Mouse (Mus musculus): ENCODE data around the gene Kctd7. TPM values are rescaled to one million over a fixed set of nuclear protein-coding genes. Genes with fewer than 3 reads are reported as not detected.
A peak's percentile ranks its signal among the peaks of the same experiment; 100 is the strongest.

The Kctd7 gene
- total RNA-seq, 1 experiment: 1.2 TPM

GRCm38 (mm10) chr5:130136597-130136996 lies 8.1 kb upstream of the Kctd7 start:
- no peak overlapping the region for H3K4me3 ChIP-seq (ENCODE audit: insufficient read depth in 1 of 2, low read depth in 1 of 2, low read length in 2 of 2, poor library complexity in 1 of 2, severe bottlenecking in 1 of 2)
- DNase-seq (ENCODE audit: low read depth, low spot score): no peak
- TF ChIP-seq HCFC1 (IDR thresholded peaks at IDR 0.05; ENCODE audit: borderline replicate concordance, insufficient read depth, low read length): no peak
- TF ChIP-seq ZC3H11A (IDR thresholded peaks at IDR 0.05; ENCODE audit: borderline replicate concordance, low read depth, low read length): no peak
- no peak for TF ChIP-seq MAFK (IDR thresholded peaks at IDR 0.05; ENCODE audit: insufficient read depth, low read depth, low read length)
- no peak for TF ChIP-seq CHD2 (IDR thresholded peaks at IDR 0.05; ENCODE audit: low read depth, low read length)
- TF ChIP-seq ZNF384 (IDR thresholded peaks at IDR 0.05; ENCODE audit: low read depth, low read length): no peak
- H3K27ac ChIP-seq (ENCODE audit: insufficient read depth, low read depth, low read length, poor library complexity, severe bottlenecking): no peak overlapping the region
- no peak overlapping the region for H3K9ac ChIP-seq (ENCODE audit: insufficient read depth, low read depth, low read length, poor library complexity, severe bottlenecking)
- 0 out of 2 replicates have a peak, but pooled peaks cover 2% of the 10 kb centered on the region for H3K36me3 ChIP-seq (ENCODE audit: control insufficient read depth, insufficient read depth, low read length, poor library complexity, severe bottlenecking)
- H3K9me3 ChIP-seq (ENCODE audit: control insufficient read depth, insufficient read depth, low read depth, low read length): no peaks in the 10 kb centered on the region
- in situ Hi-C loops (cut with MboI; ENCODE audit: low sequenced_read_pairs in 2 of 2, unreplicated experiment in 2 of 2): no loop called here
- H3K4me1 ChIP-seq (ENCODE audit: control insufficient read depth in 2 of 2, insufficient read depth in 2 of 2, low read length in 2 of 2, poor library complexity in 1 of 2): peaks cover 0 to 2% of the 10 kb centered on the region in 2 experiments; a peak in 1 of 4 replicates

GRCm38 (mm10) chr5:130139393-130139792 lies 5.3 kb upstream of the Kctd7 start:
- TF ChIP-seq ZC3H11A (IDR thresholded peaks at IDR 0.05; ENCODE audit: borderline replicate concordance, low read depth, low read length): peak; percentile 17; the same call in 1 of the 2 replicates
- TF ChIP-seq HCFC1 (IDR thresholded peaks at IDR 0.05; ENCODE audit: borderline replicate concordance, insufficient read depth, low read length): no peak
- DNase-seq (ENCODE audit: low read depth, low spot score): peak; percentile 42
- H3K27ac ChIP-seq (ENCODE audit: insufficient read depth, low read depth, low read length, poor library complexity, severe bottlenecking): no peak overlapping the region

GRCm38 (mm10) chr5:130141138-130141537 lies 3.5 kb upstream of the Kctd7 start:
- H3K4me3 ChIP-seq (ENCODE audit: insufficient read depth in 1 of 2, low read depth in 1 of 2, low read length in 2 of 2, poor library complexity in 1 of 2, severe bottlenecking in 1 of 2): no peak overlapping the region

More at GRCm38 (mm10) chr5:130139393-130139792, 5.3 kb upstream of the Kctd7 start:
- Histone ChIP-seq H3K4me1 (ENCODE audit: control insufficient read depth in 2 of 2, insufficient read depth in 2 of 2, low read length in 2 of 2, poor library complexity in 1 of 2) (peaks cover 0 to 2% of the 10 kb centered on the region in 2 experiments; a peak in 1 of 4 replicates), H3K4me3 (ENCODE audit: insufficient read depth in 1 of 2, low read depth in 1 of 2, low read length in 2 of 2, poor library complexity in 1 of 2, severe bottlenecking in 1 of 2) (no peak overlapping the region), H3K9ac (ENCODE audit: insufficient read depth, low read depth, low read length, poor library complexity, severe bottlenecking) (no peak overlapping the region), H3K9me3 (ENCODE audit: control insufficient read depth, insufficient read depth, low read depth, low read length) (no peaks in the 10 kb centered on the region), H3K36me3 (ENCODE audit: control insufficient read depth, insufficient read depth, low read length, poor library complexity, severe bottlenecking) (0 out of 2 replicates have a peak, but pooled peaks cover 2% of the 10 kb centered on the region)
- in situ Hi-C loops (cut with MboI; ENCODE audit: low sequenced_read_pairs in 2 of 2, unreplicated experiment in 2 of 2): no loop called here

GRCm38 (mm10) chr5:130142041-130142440 lies 2.6 kb upstream of the Kctd7 start:
- TF ChIP-seq CHD2 (IDR thresholded peaks at IDR 0.05; ENCODE audit: low read depth, low read length) (no peak), MAFK (IDR thresholded peaks at IDR 0.05; ENCODE audit: insufficient read depth, low read depth, low read length) (no peak), HCFC1 (IDR thresholded peaks at IDR 0.05; ENCODE audit: borderline replicate concordance, insufficient read depth, low read length) (no peak), ZC3H11A (IDR thresholded peaks at IDR 0.05; ENCODE audit: borderline replicate concordance, low read depth, low read length) (no peak), ZNF384 (IDR thresholded peaks at IDR 0.05; ENCODE audit: low read depth, low read length) (no peak)
- DNase-seq (ENCODE audit: low read depth, low spot score): no peak
- H3K9me3 ChIP-seq (ENCODE audit: control insufficient read depth, insufficient read depth, low read depth, low read length): no peaks in the 10 kb centered on the region
- H3K27ac ChIP-seq (ENCODE audit: insufficient read depth, low read depth, low read length, poor library complexity, severe bottlenecking): no peak overlapping the region
- in situ Hi-C loops (cut with MboI; ENCODE audit: low sequenced_read_pairs in 2 of 2, unreplicated experiment in 2 of 2): no loop called here
- no peaks in the 10 kb centered on the region; a peak in 1 of 4 replicates for H3K4me1 ChIP-seq (ENCODE audit: control insufficient read depth in 2 of 2, insufficient read depth in 2 of 2, low read length in 2 of 2, poor library complexity in 1 of 2)
- no peak overlapping the region for H3K4me3 ChIP-seq (ENCODE audit: insufficient read depth in 1 of 2, low read depth in 1 of 2, low read length in 2 of 2, poor library complexity in 1 of 2, severe bottlenecking in 1 of 2)
- H3K9ac ChIP-seq (ENCODE audit: insufficient read depth, low read depth, low read length, poor library complexity, severe bottlenecking): no peak overlapping the region
- 0 out of 2 replicates have a peak, but pooled peaks cover 2% of the 10 kb centered on the region for H3K36me3 ChIP-seq (ENCODE audit: control insufficient read depth, insufficient read depth, low read length, poor library complexity, severe bottlenecking)

More at GRCm38 (mm10) chr5:130141138-130141537, 3.5 kb upstream of the Kctd7 start:
- Histone ChIP-seq H3K36me3 (ENCODE audit: control insufficient read depth, insufficient read depth, low read length, poor library complexity, severe bottlenecking) (0 out of 2 replicates have a peak, but pooled peaks cover 2% of the 10 kb centered on the region), H3K9ac (ENCODE audit: insufficient read depth, low read depth, low read length, poor library complexity, severe bottlenecking) (no peak overlapping the region), H3K4me1 (ENCODE audit: control insufficient read depth in 2 of 2, insufficient read depth in 2 of 2, low read length in 2 of 2, poor library complexity in 1 of 2) (no peaks in the 10 kb centered on the region; a peak in 1 of 4 replicates), H3K9me3 (ENCODE audit: control insufficient read depth, insufficient read depth, low read depth, low read length) (no peaks in the 10 kb centered on the region), H3K27ac (ENCODE audit: insufficient read depth, low read depth, low read length, poor library complexity, severe bottlenecking) (no peak overlapping the region)
- TF ChIP-seq MAFK (IDR thresholded peaks at IDR 0.05; ENCODE audit: insufficient read depth, low read depth, low read length) (no peak), HCFC1 (IDR thresholded peaks at IDR 0.05; ENCODE audit: borderline replicate concordance, insufficient read depth, low read length) (no peak), CHD2 (IDR thresholded peaks at IDR 0.05; ENCODE audit: low read depth, low read length) (no peak), ZNF384 (IDR thresholded peaks at IDR 0.05; ENCODE audit: low read depth, low read length) (no peak), ZC3H11A (IDR thresholded peaks at IDR 0.05; ENCODE audit: borderline replicate concordance, low read depth, low read length) (no peak)
- in situ Hi-C loops (cut with MboI; ENCODE audit: low sequenced_read_pairs in 2 of 2, unreplicated experiment in 2 of 2): no loop called here
- no peak for DNase-seq (ENCODE audit: low read depth, low spot score)

- TF ChIP-seq HCFC1 (IDR thresholded peaks at IDR 0.05; ENCODE audit: borderline replicate concordance, insufficient read depth, low read length): no peak
- no peak for TF ChIP-seq CHD2 (IDR thresholded peaks at IDR 0.05; ENCODE audit: low read depth, low read length)
- TF ChIP-seq ZNF384 (IDR thresholded peaks at IDR 0.05; ENCODE audit: low read depth, low read length): no peak
- no peak for TF ChIP-seq ZC3H11A (IDR thresholded peaks at IDR 0.05; ENCODE audit: borderline replicate concordance, low read depth, low read length)
- no peak for TF ChIP-seq MAFK (IDR thresholded peaks at IDR 0.05; ENCODE audit: insufficient read depth, low read depth, low read length)
- in situ Hi-C loops (cut with MboI; ENCODE audit: low sequenced_read_pairs in 2 of 2, unreplicated experiment in 2 of 2): no loop called here
- H3K36me3 ChIP-seq (ENCODE audit: control insufficient read depth, insufficient read depth, low read length, poor library complexity, severe bottlenecking): no peaks in the 10 kb centered on the region
- H3K9ac ChIP-seq (ENCODE audit: insufficient read depth, low read depth, low read length, poor library complexity, severe bottlenecking): no peak overlapping the region
- no peaks in the 10 kb centered on the region for H3K9me3 ChIP-seq (ENCODE audit: control insufficient read depth, insufficient read depth, low read depth, low read length)
- H3K4me1 ChIP-seq (ENCODE audit: control insufficient read depth in 2 of 2, insufficient read depth in 2 of 2, low read length in 2 of 2, poor library complexity in 1 of 2): no peaks in the 10 kb centered on the region; a peak in 1 of 4 replicates
- H3K4me3 ChIP-seq (ENCODE audit: insufficient read depth in 1 of 2, low read depth in 1 of 2, low read length in 2 of 2, poor library complexity in 1 of 2, severe bottlenecking in 1 of 2): no peak overlapping the region
- no peak overlapping the region for H3K27ac ChIP-seq (ENCODE audit: insufficient read depth, low read depth, low read length, poor library complexity, severe bottlenecking)
- no peak for DNase-seq (ENCODE audit: low read depth, low spot score)
Measured at GRCm38 (mm10) chr5:130143101-130143500, 1.6 kb upstream of the Kctd7 start.
